Mouse (Mus musculus): ENCODE results near the gene Col1a1. TPM values are rescaled to one million over a fixed set of nuclear protein-coding genes. Genes with fewer than 3 reads are reported as not detected.
A peak's percentile ranks its signal among the peaks of the same experiment; 100 is the strongest.

Gene Col1a1
- polyA plus RNA-seq, 1 experiment, result 115 TPM

DNA sequence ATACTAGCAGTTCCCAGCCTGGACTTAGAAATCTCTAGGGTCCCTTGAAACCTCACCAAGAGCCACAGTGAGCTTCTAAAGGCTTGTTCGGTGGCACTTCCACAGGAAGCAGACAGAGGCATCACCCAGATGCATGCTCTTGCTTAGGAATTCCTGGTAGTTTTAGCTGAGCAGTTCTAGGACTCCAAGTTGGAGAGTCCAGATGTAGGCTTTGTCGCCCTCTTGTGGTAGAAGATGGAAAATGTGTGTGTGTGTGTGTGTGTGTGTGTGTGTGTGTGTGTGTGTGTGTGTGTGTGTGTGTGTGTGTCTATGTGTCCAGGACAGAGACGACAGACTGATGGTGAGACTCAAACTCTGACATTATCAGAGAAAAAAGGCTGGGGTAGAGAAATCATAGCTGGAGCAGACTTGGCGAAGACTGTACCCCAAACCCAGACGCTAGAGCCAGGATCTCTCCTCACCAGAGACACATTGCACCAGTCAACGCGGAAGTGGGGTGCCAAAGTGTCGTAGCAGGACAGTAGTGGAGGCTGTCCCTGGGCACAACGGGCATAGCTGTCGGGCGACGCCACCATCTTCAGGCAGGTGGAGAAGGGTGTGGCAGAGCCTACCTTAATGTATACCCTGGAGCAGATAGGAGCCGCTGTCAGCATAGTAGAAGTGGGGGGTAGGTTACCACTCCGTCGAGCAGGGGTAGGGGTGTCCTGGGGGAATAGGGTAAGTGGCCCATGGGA is 34.4 kb downstream of the Col1a1 start:
- TF ChIP-seq CTCF (IDR thresholded peaks at IDR 0.05; ENCODE audit: insufficient read depth, low read length), result no peak
- no peak for TF ChIP-seq POLR2A (IDR thresholded peaks at IDR 0.05; ENCODE audit: borderline replicate concordance, extremely low read depth, low read depth, low read length)
- DNase-seq, result peak; percentile 69
- 52% methylated on average over 15 of the region's 15 CpGs for WGBS
- Histone ChIP-seq H3K4me3 (replicated peaks; ENCODE audit: extremely low read depth, low read depth, low read length) (no peak overlapping the region), H3K4me1 (ENCODE audit: control insufficient read depth, insufficient read depth, low read length) (no peaks in the 10 kb centered on the region)

- TF ChIP-seq CTCF (IDR thresholded peaks at IDR 0.05; ENCODE audit: insufficient read depth, low read length), result no peak
- no peak for TF ChIP-seq POLR2A (IDR thresholded peaks at IDR 0.05; ENCODE audit: borderline replicate concordance, extremely low read depth, low read depth, low read length)
- Histone ChIP-seq H3K4me3 (replicated peaks; ENCODE audit: extremely low read depth, low read depth, low read length) (no peak overlapping the region), H3K4me1 (ENCODE audit: control insufficient read depth, insufficient read depth, low read length) (no peaks in the 10 kb centered on the region)
- WGBS, result 63% methylated on average over 16 of the region's 16 CpGs
- DNase-seq, result no peak
Observed at GRCm38 (mm10) chr11:94971895-94972615, 36.0 kb downstream of the Col1a1 start.

DNA sequence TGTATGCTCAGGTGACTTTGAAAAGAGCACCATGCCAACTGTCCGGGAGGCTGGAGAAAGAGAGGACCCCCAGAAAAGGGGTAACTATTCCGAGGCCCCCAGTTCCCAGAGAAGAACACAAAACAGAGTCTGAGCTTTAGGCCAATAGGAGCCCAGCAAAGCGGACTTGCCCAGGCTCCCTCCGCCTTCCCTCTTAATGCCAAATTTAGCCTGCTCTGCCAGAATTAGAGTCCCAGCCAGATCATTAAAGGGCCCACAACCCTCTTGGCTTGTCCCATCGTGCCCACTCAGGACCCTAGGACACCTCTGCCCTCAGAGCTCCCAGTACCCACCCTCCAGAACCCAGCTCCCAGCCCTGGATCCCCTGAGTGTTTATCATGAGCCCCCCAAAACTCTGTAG is 36.9 kb downstream of the Col1a1 start:
- no peak for DNase-seq
- Histone ChIP-seq H3K4me3 (replicated peaks; ENCODE audit: extremely low read depth, low read depth, low read length) (no peak overlapping the region), H3K4me1 (ENCODE audit: control insufficient read depth, insufficient read depth, low read length) (no peaks in the 10 kb centered on the region)
- 56% methylated on average over 5 of the region's 5 CpGs for WGBS
- no peak for TF ChIP-seq POLR2A (IDR thresholded peaks at IDR 0.05; ENCODE audit: borderline replicate concordance, extremely low read depth, low read depth, low read length)
- no peak for TF ChIP-seq CTCF (IDR thresholded peaks at IDR 0.05; ENCODE audit: insufficient read depth, low read length)

- 59% methylated on average over 4 of the region's 4 CpGs for WGBS
- TF ChIP-seq POLR2A (IDR thresholded peaks at IDR 0.05; ENCODE audit: borderline replicate concordance, extremely low read depth, low read depth, low read length) (no peak), CTCF (IDR thresholded peaks at IDR 0.05; ENCODE audit: insufficient read depth, low read length) (no peak)
- H3K4me3 ChIP-seq (replicated peaks; ENCODE audit: extremely low read depth, low read depth, low read length), result no peak overlapping the region
- no peaks in the 10 kb centered on the region for H3K4me1 ChIP-seq (ENCODE audit: control insufficient read depth, insufficient read depth, low read length)
- DNase-seq, result no peak
Observed at GRCm38 (mm10) chr11:94973313-94973712, 37.3 kb downstream of the Col1a1 start.

- no peak for DNase-seq
- no peak overlapping the region for H3K4me3 ChIP-seq (replicated peaks; ENCODE audit: extremely low read depth, low read depth, low read length)
- H3K4me1 ChIP-seq (ENCODE audit: control insufficient read depth, insufficient read depth, low read length), result no peaks in the 10 kb centered on the region
- 64% methylated on average over 2 of the region's 2 CpGs for WGBS
- no peak for TF ChIP-seq CTCF (IDR thresholded peaks at IDR 0.05; ENCODE audit: insufficient read depth, low read length)
- TF ChIP-seq POLR2A (IDR thresholded peaks at IDR 0.05; ENCODE audit: borderline replicate concordance, extremely low read depth, low read depth, low read length), result no peak
Observed at GRCm38 (mm10) chr11:94974951-94975350, 38.9 kb downstream of the Col1a1 start.

GRCm38 (mm10) chr11:94976199-94976598 is 40.2 kb downstream of the Col1a1 start, which contains the start of gene Sgca:
TSS of gene Sgca (minus strand) at chr11:94976327.
- WGBS, result 71% methylated on average over 5 of the region's 5 CpGs
- no peak for DNase-seq
- no peak within 1 kb of the TSS for H3K4me3 ChIP-seq (replicated peaks; ENCODE audit: extremely low read depth, low read depth, low read length)
- H3K4me1 ChIP-seq (ENCODE audit: control insufficient read depth, insufficient read depth, low read length), result no peaks in the 10 kb centered on the region
- no peak for TF ChIP-seq POLR2A (IDR thresholded peaks at IDR 0.05; ENCODE audit: borderline replicate concordance, extremely low read depth, low read depth, low read length)
- no peak for TF ChIP-seq CTCF (IDR thresholded peaks at IDR 0.05; ENCODE audit: insufficient read depth, low read length)

DNA sequence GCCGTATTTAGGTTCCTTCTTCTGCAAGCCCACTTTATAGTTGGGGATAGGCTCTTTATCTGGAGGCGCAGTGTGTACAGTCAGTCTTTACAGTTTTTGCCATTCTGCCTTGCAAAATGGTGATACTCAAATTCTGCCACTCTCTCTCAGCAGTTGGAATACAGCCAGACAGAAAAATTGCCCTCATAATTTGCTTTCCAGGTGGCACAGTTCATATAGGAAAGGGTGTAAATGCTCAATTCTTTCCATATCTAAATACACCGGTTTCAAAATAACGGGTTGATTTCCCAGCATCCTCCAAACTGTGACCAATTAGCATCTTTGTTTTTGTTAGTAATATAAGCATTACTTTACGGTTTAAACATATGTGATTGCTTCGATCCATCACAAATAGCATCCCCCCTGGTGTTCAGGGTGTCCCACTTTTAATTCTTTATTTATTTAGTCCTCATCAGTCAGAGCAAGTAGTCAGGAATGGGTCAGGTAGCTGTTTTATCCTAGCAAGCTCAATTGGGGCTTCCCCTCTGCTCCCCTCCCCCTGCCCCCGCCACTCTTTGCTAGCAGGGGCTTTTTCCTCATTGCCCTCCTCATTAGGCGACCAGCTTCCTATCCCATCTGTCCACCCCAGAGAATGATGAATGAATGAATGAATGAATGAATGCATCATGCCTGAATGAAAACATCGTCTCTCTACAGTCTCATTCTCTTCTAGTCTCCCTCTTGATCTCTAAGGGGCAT is 42.3 kb downstream of the Col1a1 start:
- no peak overlapping the region for H3K4me3 ChIP-seq (replicated peaks; ENCODE audit: extremely low read depth, low read depth, low read length)
- TF ChIP-seq POLR2A (IDR thresholded peaks at IDR 0.05; ENCODE audit: borderline replicate concordance, extremely low read depth, low read depth, low read length), result no peak
- no peak for TF ChIP-seq CTCF (IDR thresholded peaks at IDR 0.05; ENCODE audit: insufficient read depth, low read length)
- WGBS, result 39% methylated on average over 9 of the region's 9 CpGs
- no peaks in the 10 kb centered on the region for H3K4me1 ChIP-seq (ENCODE audit: control insufficient read depth, insufficient read depth, low read length)
- DNase-seq, result no peak

- H3K4me3 ChIP-seq (replicated peaks; ENCODE audit: extremely low read depth, low read depth, low read length), result peak overlapping the region; percentile 16
Observed at GRCm38 (mm10) chr11:94978947-94979346, 42.9 kb downstream of the Col1a1 start.

DNA sequence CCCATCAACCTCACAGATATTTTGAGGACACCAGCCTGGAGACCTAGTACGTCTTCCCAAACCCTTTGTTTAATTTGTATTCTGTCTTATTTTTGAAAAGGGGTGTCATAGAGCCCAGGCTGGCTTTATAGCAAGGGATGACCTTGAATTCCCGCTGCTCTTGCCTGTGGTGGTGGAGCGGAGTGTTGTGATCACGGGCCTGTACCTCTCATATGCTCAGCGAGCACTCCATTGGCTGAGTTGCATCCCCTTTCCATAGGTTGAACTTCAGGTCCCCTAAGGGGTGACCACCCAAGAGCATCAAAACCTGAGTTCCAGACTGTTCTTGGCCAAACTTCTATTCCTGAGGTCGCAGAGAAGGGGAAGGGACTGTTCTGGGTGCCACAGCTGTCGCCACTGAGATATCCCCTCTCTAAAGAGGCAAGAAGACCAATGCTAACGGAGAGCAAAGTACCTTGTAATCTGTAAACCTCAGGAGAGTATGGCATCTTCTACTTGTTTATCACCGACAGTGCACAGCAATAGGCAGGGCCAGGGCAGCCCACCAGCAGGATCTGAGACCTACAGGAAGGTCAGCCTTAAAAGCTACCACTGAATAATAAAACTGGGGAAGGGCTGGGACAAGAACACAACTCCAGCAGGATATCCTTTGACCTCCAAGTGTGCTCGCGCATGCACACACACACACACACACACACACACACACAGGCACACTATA is 43.6 kb downstream of the Col1a1 start:
- no peak for DNase-seq
- Histone ChIP-seq H3K4me3 (replicated peaks; ENCODE audit: extremely low read depth, low read depth, low read length) (no peak overlapping the region), H3K4me1 (ENCODE audit: control insufficient read depth, insufficient read depth, low read length) (no peaks in the 10 kb centered on the region)
- no peak for TF ChIP-seq POLR2A (IDR thresholded peaks at IDR 0.05; ENCODE audit: borderline replicate concordance, extremely low read depth, low read depth, low read length)
- no peak for TF ChIP-seq CTCF (IDR thresholded peaks at IDR 0.05; ENCODE audit: insufficient read depth, low read length)
- WGBS, result 69% methylated on average over 11 of the region's 11 CpGs

More at GRCm38 (mm10) chr11:94978947-94979346, 42.9 kb downstream of the Col1a1 start:
- under 1% methylated on average over 20 of the region's 20 CpGs for WGBS
- H3K4me1 ChIP-seq (ENCODE audit: control insufficient read depth, insufficient read depth, low read length), result no peaks in the 10 kb centered on the region
- DNase-seq, result peak; percentile 96
- TF ChIP-seq POLR2A (IDR thresholded peaks at IDR 0.05; ENCODE audit: borderline replicate concordance, extremely low read depth, low read depth, low read length), result peak; percentile 72; the same call in 1 of the 2 replicates
- TF ChIP-seq CTCF (IDR thresholded peaks at IDR 0.05; ENCODE audit: insufficient read depth, low read length), result peak; percentile 90
